Mouse (Mus musculus): ENCODE measurements around the gene Uvssa. TPM values are rescaled to one million over a fixed set of nuclear protein-coding genes. Genes with fewer than 3 reads are reported as not detected.

Gene Uvssa
- polyA plus RNA-seq, 2 experiments = 10.0 to 11.5 TPM

DNA sequence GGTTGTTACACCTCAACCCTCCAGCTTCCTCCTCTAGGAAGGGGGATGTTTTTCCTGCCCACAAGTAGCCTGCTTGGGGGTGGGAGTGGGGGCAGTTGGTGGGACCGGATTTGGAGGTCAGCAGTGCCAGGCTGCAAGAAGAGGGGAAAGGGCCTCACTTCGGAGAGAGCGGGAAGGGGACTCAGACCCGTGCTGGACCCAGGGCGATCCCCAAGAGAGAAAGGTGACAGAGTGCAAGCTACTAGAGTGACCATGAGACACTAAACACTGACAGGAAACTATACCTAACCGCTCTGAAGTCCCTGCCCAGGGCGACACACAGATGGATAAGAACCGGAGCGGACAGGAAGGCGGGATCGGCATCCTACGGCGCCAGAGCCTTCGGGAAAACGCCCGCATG lies 51.8 kb downstream of the Uvssa start:
- WGBS = 1% methylated on average over 16 of the region's 16 CpGs
- H3K36me3 ChIP-seq (ENCODE audit: control insufficient read depth, insufficient read depth, low read length) = no peaks in the 10 kb centered on the region
- peaks cover 15% of the 10 kb centered on the region for H3K4me1 ChIP-seq (ENCODE audit: control insufficient read depth, insufficient read depth, low read length)
- no peak overlapping the region for H3K27ac ChIP-seq (replicated peaks; ENCODE audit: low read depth, low read length)
- no peak for TF ChIP-seq POLR2A (IDR thresholded peaks at IDR 0.05; ENCODE audit: borderline replicate concordance, extremely low read depth, insufficient read depth, insufficient read length)
- ATAC-seq (ENCODE audit: low FRiP score, low read depth) = no peak
- H3K4me3 ChIP-seq (replicated peaks; ENCODE audit: low read length) = no peak overlapping the region; the same call in 1 of the 2 replicates
- no peak for DNase-seq (ENCODE audit: low spot score)
- no peak overlapping the region for H3K4me2 ChIP-seq (replicated peaks; ENCODE audit: low read depth, low read length, severe bottlenecking)
- no peak overlapping the region for H3K9ac ChIP-seq (ENCODE audit: low read depth, low read length, severe bottlenecking)
- no peaks in the 10 kb centered on the region for H3K9me3 ChIP-seq (ENCODE audit: control insufficient read depth, low read length)
- peaks cover 85% of the 10 kb centered on the region for H3K27me3 ChIP-seq (ENCODE audit: control insufficient read depth, insufficient read depth, low read length)

DNA sequence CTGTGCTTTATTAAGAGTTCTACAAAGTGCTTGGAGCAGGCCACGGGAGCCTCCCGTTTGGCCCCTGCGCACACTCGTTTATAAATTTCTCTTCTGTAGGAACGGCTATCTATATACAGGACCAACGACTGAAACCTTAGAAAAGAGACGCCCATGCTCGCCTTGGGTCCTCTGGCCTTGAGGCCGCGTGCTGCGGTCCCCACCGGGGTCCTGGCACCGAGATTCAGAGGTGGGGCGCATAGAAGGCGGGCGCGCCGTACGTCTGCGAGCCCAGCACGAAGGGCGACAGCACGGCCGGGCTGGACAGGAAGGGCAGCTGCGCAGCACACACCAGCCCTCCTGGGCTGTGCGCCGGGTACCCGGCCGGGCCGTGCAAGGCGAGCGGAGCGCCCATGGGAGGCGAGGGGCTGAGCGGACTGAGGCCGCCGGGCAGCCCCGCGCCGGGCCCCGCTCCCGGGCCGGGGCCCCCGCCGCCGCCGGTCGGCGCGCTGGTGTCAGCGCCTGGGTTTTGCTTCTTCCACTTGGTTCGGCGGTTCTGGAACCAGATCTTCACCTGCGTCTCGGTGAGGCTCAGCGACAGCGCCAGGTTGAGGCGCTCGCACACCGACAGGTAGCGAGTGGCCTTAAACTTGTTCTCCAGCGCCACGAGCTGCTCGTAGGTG lies 52.3 kb downstream of the Uvssa start:
- Histone ChIP-seq H3K27me3 (ENCODE audit: control insufficient read depth, insufficient read depth, low read length) (peaks cover 90% of the 10 kb centered on the region), H3K9ac (ENCODE audit: low read depth, low read length, severe bottlenecking) (no peak overlapping the region), H3K4me3 (replicated peaks; ENCODE audit: low read length) (peak overlapping the region; percentile 24), H3K9me3 (ENCODE audit: control insufficient read depth, low read length) (no peaks in the 10 kb centered on the region), H3K27ac (replicated peaks; ENCODE audit: low read depth, low read length) (no peak overlapping the region), H3K4me2 (replicated peaks; ENCODE audit: low read depth, low read length, severe bottlenecking) (peak overlapping the region; percentile 37), H3K36me3 (ENCODE audit: control insufficient read depth, insufficient read depth, low read length) (no peaks in the 10 kb centered on the region), H3K4me1 (ENCODE audit: control insufficient read depth, insufficient read depth, low read length) (peaks cover 15% of the 10 kb centered on the region)
- no peak for TF ChIP-seq POLR2A (IDR thresholded peaks at IDR 0.05; ENCODE audit: borderline replicate concordance, extremely low read depth, insufficient read depth, insufficient read length)
- WGBS = 1% methylated on average over 58 of the region's 64 CpGs
- DNase-seq (ENCODE audit: low spot score) (no peak), ATAC-seq (ENCODE audit: low FRiP score, low read depth) (no peak)

DNA sequence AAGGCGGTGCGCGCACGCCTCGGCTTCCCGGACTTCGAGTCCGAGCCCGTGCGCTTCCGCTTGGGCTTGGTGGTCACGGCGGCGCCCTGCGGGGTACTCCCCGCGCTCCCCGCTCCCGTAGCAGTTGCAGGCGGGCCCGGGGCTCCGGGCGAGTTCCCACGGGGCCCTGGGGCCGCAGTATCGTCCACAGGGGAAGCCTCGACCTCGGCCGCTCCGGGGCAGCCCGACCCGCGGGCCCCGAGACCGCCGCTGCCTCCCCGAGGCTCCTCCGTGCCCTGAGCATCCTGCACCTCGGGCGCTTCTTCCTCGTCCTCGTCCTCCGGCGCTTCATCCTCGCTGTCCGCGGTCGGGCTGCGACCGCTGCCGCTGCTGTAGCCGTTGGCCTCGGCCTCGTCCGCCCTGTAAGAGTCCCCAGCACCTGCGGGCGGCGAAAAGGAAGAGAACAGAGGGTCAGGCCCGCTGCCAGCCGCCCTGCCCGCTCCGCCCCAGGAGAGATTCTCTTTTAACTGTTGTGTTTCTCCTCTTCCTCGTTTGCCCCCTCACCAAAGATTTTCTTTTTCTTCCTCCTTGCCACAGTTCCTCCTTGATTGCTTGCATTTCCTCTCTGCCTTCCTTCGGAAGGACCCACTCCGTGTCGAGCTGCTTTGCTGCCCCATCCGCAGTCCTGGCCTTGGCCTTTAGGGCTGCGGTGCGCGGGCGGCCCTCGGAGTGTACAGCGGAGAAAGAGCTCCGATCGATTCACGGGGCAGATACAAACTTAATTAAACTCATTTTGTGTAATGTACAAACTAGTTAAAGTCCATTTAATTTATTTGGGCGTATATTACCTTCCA lies 53.0 kb downstream of the Uvssa start:
- DNase-seq (ENCODE audit: low spot score) = no peak
- H3K9me3 ChIP-seq (ENCODE audit: control insufficient read depth, low read length) = no peaks in the 10 kb centered on the region
- peak overlapping the region; percentile 37 for H3K4me2 ChIP-seq (replicated peaks; ENCODE audit: low read depth, low read length, severe bottlenecking)
- no peak overlapping the region for H3K9ac ChIP-seq (ENCODE audit: low read depth, low read length, severe bottlenecking)
- WGBS = under 1% methylated on average over 53 of the region's 77 CpGs
- H3K27me3 ChIP-seq (ENCODE audit: control insufficient read depth, insufficient read depth, low read length) = peaks cover 96% of the 10 kb centered on the region
- H3K36me3 ChIP-seq (ENCODE audit: control insufficient read depth, insufficient read depth, low read length) = no peaks in the 10 kb centered on the region
- no peak overlapping the region for H3K27ac ChIP-seq (replicated peaks; ENCODE audit: low read depth, low read length)
- no peak for TF ChIP-seq POLR2A (IDR thresholded peaks at IDR 0.05; ENCODE audit: borderline replicate concordance, extremely low read depth, insufficient read depth, insufficient read length)
- no peak for ATAC-seq (ENCODE audit: low FRiP score, low read depth)
- H3K4me3 ChIP-seq (replicated peaks; ENCODE audit: low read length) = peak overlapping the region; percentile 24
- peaks cover 15% of the 10 kb centered on the region for H3K4me1 ChIP-seq (ENCODE audit: control insufficient read depth, insufficient read depth, low read length)

DNA sequence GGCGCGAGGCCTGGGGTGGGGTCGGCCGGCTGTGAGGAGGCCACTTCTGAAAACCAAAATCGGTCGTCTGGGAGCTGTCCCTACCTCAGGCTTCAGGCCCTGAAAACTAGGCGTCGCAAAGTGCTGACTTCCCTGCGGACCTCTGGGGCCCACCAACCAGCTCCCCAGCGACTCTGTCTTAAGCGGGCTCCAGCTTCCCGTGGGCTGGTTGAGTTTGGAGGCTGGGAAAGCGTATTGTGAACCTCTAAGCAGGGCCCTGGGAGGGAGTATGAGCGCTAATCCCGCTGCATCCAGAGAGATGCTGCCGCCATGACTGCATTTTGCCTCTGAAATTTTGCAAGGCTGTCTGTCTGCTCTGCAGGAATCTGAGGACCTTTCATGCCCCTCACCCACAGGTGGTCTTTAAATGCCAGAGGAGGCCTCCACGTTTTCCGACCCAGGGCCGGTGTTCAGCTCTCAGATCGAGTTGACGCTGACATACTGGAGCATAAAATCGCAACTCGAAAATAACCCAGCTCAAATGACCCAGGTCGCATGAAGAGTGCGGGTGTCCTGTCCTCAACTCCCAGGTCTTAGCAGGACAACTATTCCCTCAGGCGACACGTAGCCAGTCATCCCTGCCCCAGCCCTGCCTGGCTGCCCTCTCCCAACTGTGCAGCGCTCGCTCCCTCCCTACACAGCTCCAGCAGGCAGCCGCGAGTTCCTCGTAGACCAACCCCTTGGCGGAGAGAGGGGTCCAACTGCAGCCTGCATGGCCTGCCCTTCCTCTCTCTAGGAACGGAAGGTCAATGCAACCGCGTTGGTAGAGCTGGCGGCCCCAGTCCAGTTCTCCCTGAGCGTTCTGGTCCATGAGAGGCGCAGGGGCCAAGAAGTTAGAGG lies 53.9 kb downstream of the Uvssa start:
- no peak overlapping the region for H3K4me2 ChIP-seq (replicated peaks; ENCODE audit: low read depth, low read length, severe bottlenecking)
- 0 out of 2 replicates have a peak, but pooled peaks have one; percentile 35 for ATAC-seq (ENCODE audit: low FRiP score, low read depth)
- H3K4me1 ChIP-seq (ENCODE audit: control insufficient read depth, insufficient read depth, low read length) = peaks cover 15% of the 10 kb centered on the region
- H3K36me3 ChIP-seq (ENCODE audit: control insufficient read depth, insufficient read depth, low read length) = no peaks in the 10 kb centered on the region
- H3K9me3 ChIP-seq (ENCODE audit: control insufficient read depth, low read length) = no peaks in the 10 kb centered on the region
- no peak overlapping the region for H3K9ac ChIP-seq (ENCODE audit: low read depth, low read length, severe bottlenecking)
- no peak for DNase-seq (ENCODE audit: low spot score)
- no peak overlapping the region for H3K4me3 ChIP-seq (replicated peaks; ENCODE audit: low read length)
- 1% methylated on average over 39 of the region's 39 CpGs for WGBS
- H3K27me3 ChIP-seq (ENCODE audit: control insufficient read depth, insufficient read depth, low read length) = peaks cover 99% of the 10 kb centered on the region
- H3K27ac ChIP-seq (replicated peaks; ENCODE audit: low read depth, low read length) = no peak overlapping the region
- TF ChIP-seq POLR2A (IDR thresholded peaks at IDR 0.05; ENCODE audit: borderline replicate concordance, extremely low read depth, insufficient read depth, insufficient read length) = no peak

Data from limb, embryonic 14.5 days (tissue).